Mouse (Mus musculus) stomach, embryonic 14.5 days (tissue): ENCODE measurements around the gene Ech1. TPM values are rescaled to one million over a fixed set of nuclear protein-coding genes. Genes with fewer than 3 reads are reported as not detected.

ENCODE experiments used
- ATAC-seq: fragments of 200-750 bp; cut with Nextera tagmentation; 2 replicates; pipeline ENCODE4 v1.8.0; 2017; ENCODE audit warnings: low read depth, moderate TSS enrichment; ENCODE audit not compliant: insufficient number of reproducible peaks, insufficient read depth, low FRiP score
- H3K27ac ChIP-seq: fragments of 300-500 bp; sonication (generic); 2 replicates; pipeline ENCODE4 v1.5.1; 2014; ENCODE audit warnings: mild to moderate bottlenecking, low read length, moderate library complexity, mixed read lengths
- H3K27me3 ChIP-seq: fragments of 300-500 bp; sonication (generic); 2 replicates; pipeline ENCODE4 v1.6.1; 2014; ENCODE audit warnings: low read length, control low read depth, mixed read lengths; ENCODE audit not compliant: control insufficient read depth, insufficient read depth
- H3K36me3 ChIP-seq: fragments of 300-500 bp; sonication (generic); 2 replicates; pipeline ENCODE4 v1.6.1; 2014; ENCODE audit warnings: mild to moderate bottlenecking, control low read depth, low read length, moderate library complexity, mixed read lengths; ENCODE audit not compliant: control insufficient read depth, insufficient read depth
- H3K4me1 ChIP-seq: fragments of 300-500 bp; sonication (generic); 2 replicates; pipeline ENCODE4 v1.6.1; 2014; ENCODE audit warnings: low read length, control low read depth, mixed read lengths; ENCODE audit not compliant: control insufficient read depth, insufficient read depth
- H3K4me2 ChIP-seq: fragments of 300-500 bp; sonication (generic); replicated peaks from 2 replicates; pipeline ENCODE4 v1.6.1; 2014; ENCODE audit warnings: low read depth, low read length, control low read depth
- H3K4me3 ChIP-seq: fragments of 300-500 bp; sonication (generic); 2 replicates; pipeline ENCODE4 v1.5.1; 2014; ENCODE audit warnings: low read depth, low read length, control low read depth
- H3K9ac ChIP-seq: fragments of 300-500 bp; sonication (generic); replicated peaks from 2 replicates; pipeline ENCODE4 v1.6.1; 2014; ENCODE audit warnings: low read depth, mild to moderate bottlenecking, control low read depth, low read length, moderate library complexity, mixed read lengths
- H3K9me3 ChIP-seq: fragments of 300-500 bp; sonication (generic); 2 replicates; pipeline ENCODE4 v1.6.1; 2016; ENCODE audit warnings: low read depth, low read length, control low read depth; ENCODE audit not compliant: control insufficient read depth
- WGBS: fragments of 180-500 bp; shearing (Covaris S2); extraction: QIAGEN DNeasy Blood & Tissue Kit; methylation state at CpG from one replicate; pipeline ENCODE4 v1.1.7; 2014; 5-methylcytosine and 5-hydroxymethylcytosine counted together
- polyA plus RNA-seq: library from polyadenylated mRNA; unstranded; fragments of >200 nt; fragmentation: Nextera tagmentation; extraction: Ambion mirVana; gene quantifications from 2 replicates; pipeline ENCODE4 v1.2.1, GENCODE M21; 2014

The Ech1 gene
- polyA plus RNA-seq, 1 experiment from 2014 or later, result 179 TPM

DNA sequence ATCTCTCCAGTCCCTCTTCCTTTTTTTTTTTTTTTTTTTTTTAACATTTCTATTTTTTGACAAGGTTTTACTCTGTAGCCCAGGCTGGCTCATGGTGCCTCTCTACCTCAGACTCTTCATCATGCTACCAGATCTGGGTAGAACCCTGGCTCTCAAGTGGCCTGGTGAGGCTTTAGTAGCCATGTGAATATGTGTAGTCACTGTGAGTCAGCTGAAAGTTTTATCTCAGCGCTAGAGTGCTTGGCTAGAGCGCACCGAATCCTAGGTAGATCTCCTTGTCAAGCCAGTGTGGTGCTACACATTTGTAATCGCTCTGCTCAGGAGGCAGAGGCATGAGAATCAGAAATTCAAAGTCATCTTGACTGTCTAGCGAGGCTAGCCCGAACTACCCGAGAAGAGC, 52.1 kb downstream of the Ech1 start:
- ATAC-seq, result no peak
- no peaks in the 10 kb centered on the region for H3K36me3 ChIP-seq
- H3K4me2 ChIP-seq, result no peak overlapping the region
- no peaks in the 10 kb centered on the region for H3K4me1 ChIP-seq
- H3K27ac ChIP-seq, result no peak overlapping the region
- H3K9ac ChIP-seq, result no peak overlapping the region
- no peaks in the 10 kb centered on the region for H3K27me3 ChIP-seq
- no peaks in the 10 kb centered on the region for H3K9me3 ChIP-seq
- WGBS, result 83% methylated on average over 7 of the region's 7 CpGs
- H3K4me3 ChIP-seq, result no peak overlapping the region

DNA sequence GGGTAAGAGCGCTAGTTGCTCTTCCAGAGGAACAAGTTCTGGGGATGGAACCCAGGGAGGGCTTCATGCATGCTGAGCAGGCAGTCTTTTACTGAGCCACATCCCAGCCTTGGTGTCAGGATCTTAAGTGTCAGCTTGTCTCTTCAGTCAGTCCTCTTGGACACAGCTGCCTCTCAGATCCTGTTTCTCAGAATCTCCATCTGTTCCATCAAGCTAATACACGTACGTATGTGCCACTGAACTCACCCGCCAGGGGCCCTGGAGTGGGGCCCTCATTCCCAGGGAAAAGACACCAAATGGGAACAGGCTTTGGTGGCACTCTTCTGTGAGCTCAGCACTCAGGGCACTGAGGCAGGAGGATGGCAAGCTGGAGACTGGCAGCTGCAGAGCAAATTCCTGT, 52.8 kb downstream of the Ech1 start:
- no peak for ATAC-seq
- WGBS, result 76% methylated on average over 4 of the region's 4 CpGs
- no peaks in the 10 kb centered on the region for H3K36me3 ChIP-seq

DNA sequence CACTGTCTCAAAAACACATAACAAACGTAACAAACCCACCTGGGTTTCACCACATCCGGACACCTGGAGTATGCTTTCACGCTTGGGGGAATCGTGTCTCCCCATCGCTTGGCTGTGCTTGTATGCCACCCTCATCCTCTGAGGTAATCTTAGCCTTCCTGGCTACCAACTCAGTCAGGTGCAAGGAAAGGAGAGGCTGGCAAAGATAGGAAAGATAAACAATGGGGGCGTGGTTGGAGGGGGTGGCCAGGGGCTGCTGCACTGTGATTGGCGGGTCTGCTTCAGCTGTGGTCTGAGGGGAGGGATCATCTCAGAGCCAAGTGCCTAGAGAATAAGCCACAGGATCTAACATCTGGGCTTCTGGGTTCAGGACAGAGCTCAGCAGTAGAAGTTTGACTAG, 54.6 kb downstream of the Ech1 start:
- Histone ChIP-seq H3K4me1 (no peaks in the 10 kb centered on the region), H3K27me3 (no peaks in the 10 kb centered on the region), H3K4me3 (no peak overlapping the region), H3K9ac (no peak overlapping the region), H3K36me3 (no peaks in the 10 kb centered on the region), H3K9me3 (no peaks in the 10 kb centered on the region), H3K27ac (no peak overlapping the region), H3K4me2 (no peak overlapping the region)
- 66% methylated on average over 7 of the region's 7 CpGs for WGBS
- ATAC-seq, result no peak

More for the DNA sequence above, 52.8 kb downstream of the Ech1 start:
- Histone ChIP-seq H3K9ac (no peak overlapping the region), H3K9me3 (no peaks in the 10 kb centered on the region), H3K4me3 (no peak overlapping the region), H3K4me2 (no peak overlapping the region), H3K27ac (no peak overlapping the region), H3K27me3 (no peaks in the 10 kb centered on the region), H3K4me1 (no peaks in the 10 kb centered on the region)

DNA sequence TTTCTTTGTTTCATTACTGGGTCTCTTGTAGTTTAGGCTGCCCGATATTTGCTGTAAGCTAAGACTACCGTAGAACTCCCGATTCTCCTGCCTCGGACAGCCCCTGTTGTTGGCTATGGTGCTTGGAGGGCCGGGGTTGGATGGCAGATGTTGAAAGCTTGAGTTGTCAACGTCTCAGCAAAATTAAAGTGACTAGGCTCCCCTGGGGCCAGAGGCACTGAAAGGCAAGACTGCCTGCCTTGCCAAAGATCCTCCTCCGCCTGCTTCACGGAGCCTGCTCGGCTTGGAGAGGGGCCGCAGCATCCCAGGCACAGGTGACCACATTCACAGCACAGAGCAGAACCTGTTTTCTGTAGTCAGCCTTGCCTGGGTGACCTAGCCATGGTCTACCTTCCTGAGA, 55.5 kb downstream of the Ech1 start:
- Histone ChIP-seq H3K4me2 (no peak overlapping the region), H3K4me3 (no peak overlapping the region), H3K27me3 (no peaks in the 10 kb centered on the region), H3K4me1 (no peaks in the 10 kb centered on the region), H3K9me3 (no peaks in the 10 kb centered on the region), H3K9ac (no peak overlapping the region), H3K27ac (no peak overlapping the region), H3K36me3 (no peaks in the 10 kb centered on the region)
- WGBS, result 84% methylated on average over 10 of the region's 10 CpGs
- no peak for ATAC-seq

DNA sequence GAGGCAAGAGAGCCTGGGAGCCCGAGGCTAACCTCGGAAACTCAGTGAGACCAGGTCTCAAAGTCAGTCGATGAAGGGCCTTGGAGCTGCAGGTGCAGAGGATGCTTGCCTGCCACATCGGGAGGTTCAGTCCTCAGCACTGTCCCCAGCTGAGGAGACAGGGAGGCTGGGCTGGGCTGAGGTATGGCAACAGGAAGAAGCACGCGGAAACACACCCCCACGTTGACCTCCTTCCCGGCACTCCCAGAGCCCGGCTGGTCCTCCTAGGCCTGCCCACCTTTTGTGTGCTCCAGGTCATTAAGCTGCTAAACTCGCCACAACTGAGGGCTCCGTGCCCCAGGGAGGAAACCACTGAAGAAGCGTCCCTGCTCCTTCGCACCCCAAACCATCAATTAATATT, 56.2 kb downstream of the Ech1 start, which contains the start of gene Capn12:
Gene Capn12, plus strand, starts transcription at position 224 of the 400 bp plus-strand sequence.
- Histone ChIP-seq H3K9ac (no peak within 1 kb of the TSS), H3K4me3 (no peak within 1 kb of the TSS), H3K4me2 (no peak within 1 kb of the TSS), H3K27me3 (no peaks in the 10 kb centered on the region), H3K27ac (no peak within 1 kb of the TSS), H3K36me3 (no peaks in the 10 kb centered on the region), H3K9me3 (no peaks in the 10 kb centered on the region), H3K4me1 (no peaks in the 10 kb centered on the region)
- WGBS, result 43% methylated on average over 13 of the region's 13 CpGs
- ATAC-seq, result no peak

Other genes with a start within 250 kb of the Ech1 start
- 23.7 and 25.8 TPM in 2 replicates for gene Samd4b, start 227.1 kb upstream of the Ech1 start, polyA plus RNA-seq
- gene Pak4, start 227.0 kb upstream of the Ech1 start, polyA plus RNA-seq, result 41.1 and 47.8 TPM in 2 replicates
- gene Acp7, start 193.9 kb upstream of the Ech1 start, polyA plus RNA-seq, result not detected in 2 replicates
- 5.8 and 6.3 TPM in 2 replicates for gene Fbxo27, start 132.4 kb upstream of the Ech1 start, polyA plus RNA-seq
- 9.5 and 12.1 TPM in 2 replicates for gene Fbxo17, start 108.4 kb upstream of the Ech1 start, polyA plus RNA-seq
- 129 and 153 TPM in 2 replicates for gene Mrps12, start 83.4 kb upstream of the Ech1 start, polyA plus RNA-seq
- 24.2 and 24.9 TPM in 2 replicates for gene Sars2, start 83.2 kb upstream of the Ech1 start, polyA plus RNA-seq
- gene Ccer2, start 69.0 kb upstream of the Ech1 start, polyA plus RNA-seq, result not detected in 2 replicates
- gene Sirt2, start 58.5 kb upstream of the Ech1 start, polyA plus RNA-seq, result 64.9 and 68.8 TPM in 2 replicates
- 29.5 and 38.9 TPM in 2 replicates for gene Nfkbib, start 57.7 kb upstream of the Ech1 start, polyA plus RNA-seq
- 3.3 and 4.5 TPM in 2 replicates for gene Rinl, start 36.2 kb upstream of the Ech1 start, polyA plus RNA-seq
- gene Hnrnpl, start 16.7 kb upstream of the Ech1 start, polyA plus RNA-seq, result 259 and 266 TPM in 2 replicates
- gene Lgals4, start 8.6 kb downstream of the Ech1 start, polyA plus RNA-seq, result 127 and 140 TPM in 2 replicates
- gene Lgals7, start 38.6 kb downstream of the Ech1 start, polyA plus RNA-seq, result 1.4 and 1.5 TPM in 2 replicates
- 0.67 and 1.1 TPM in 2 replicates for gene Capn12, start 56.2 kb downstream of the Ech1 start, polyA plus RNA-seq
- 272 and 280 TPM in 2 replicates for gene Actn4, start 137.1 kb downstream of the Ech1 start, polyA plus RNA-seq
- gene Eif3k, start 156.6 kb downstream of the Ech1 start, polyA plus RNA-seq, result 413 and 444 TPM in 2 replicates
- gene Map4k1, start 156.8 kb downstream of the Ech1 start, polyA plus RNA-seq, result 8.5 and 11.3 TPM in 2 replicates